Mouse (Mus musculus) heart, embryonic 10.5 days (tissue): ENCODE data around the gene Gabrb1. TPM values are rescaled to one million over a fixed set of nuclear protein-coding genes. Genes with fewer than 3 reads are reported as not detected.
"Not testable (repeated sequence)": the region's sequence is repeated elsewhere in the genome, so short reads cannot be mapped to it uniquely, and the experiment has no call there.

Experiments used
- DNase-seq: peaks from one replicate; pipeline ENCODE4 v3.0.0-alpha.2; 2017; ENCODE audit warnings: low spot score
- H3K27ac ChIP-seq: fragments of 300-500 bp; sonication (generic); 2 replicates; pipeline ENCODE4 v1.5.1; 2016; ENCODE audit warnings: mild to moderate bottlenecking
- H3K27me3 ChIP-seq: fragments of 300-500 bp; sonication (generic); 2 replicates; pipeline ENCODE4 v1.6.1; 2016; ENCODE audit warnings: mild to moderate bottlenecking; ENCODE audit not compliant: poor library complexity, insufficient read depth, severe bottlenecking
- H3K36me3 ChIP-seq: fragments of 300-500 bp; sonication (generic); 2 replicates; pipeline ENCODE4 v1.6.1; 2016; ENCODE audit warnings: mild to moderate bottlenecking, moderate library complexity
- H3K4me1 ChIP-seq: fragments of 300-500 bp; sonication (generic); 2 replicates; pipeline ENCODE4 v1.6.1; 2016; ENCODE audit warnings: mild to moderate bottlenecking
- H3K4me3 ChIP-seq: fragments of 300-500 bp; sonication (generic); 2 replicates; pipeline ENCODE4 v1.5.1; 2016; ENCODE audit warnings: mild to moderate bottlenecking, moderate library complexity
- H3K9me3 ChIP-seq: fragments of 300-500 bp; sonication (generic); 2 replicates; pipeline ENCODE4 v1.6.1; 2016; ENCODE audit warnings: mild to moderate bottlenecking, moderate library complexity
- WGBS: fragments of 180-500 bp; shearing (Covaris S2); methylation state at CpG from one replicate; pipeline ENCODE4 v1.1.7; 2016; 5-methylcytosine and 5-hydroxymethylcytosine counted together
- polyA plus RNA-seq: library from polyadenylated mRNA; unstranded; fragments of >200 nt; fragmentation: Nextera tagmentation; extraction: Ambion mirVana; gene quantifications from 2 replicates; pipeline ENCODE4 v1.2.1, GENCODE M21; 2016

Gabrb1 gene
- polyA plus RNA-seq, 1 experiment from 2014 or later, result 0.92 TPM

- no peaks in the 10 kb centered on the region for H3K36me3 ChIP-seq
- H3K27me3 ChIP-seq, result no peaks in the 10 kb centered on the region
- DNase-seq, result no peak
- H3K4me1 ChIP-seq, result no peaks in the 10 kb centered on the region
- WGBS, result 86% methylated on average over 4 of the region's 4 CpGs
- no peaks in the 10 kb centered on the region for H3K9me3 ChIP-seq
- H3K27ac ChIP-seq, result no peak overlapping the region
- no peak overlapping the region for H3K4me3 ChIP-seq
Observed at GRCm38 (mm10) chr5:71976133-71976532, 318.2 kb downstream of the Gabrb1 start.

GRCm38 (mm10) chr5:71976571-71977061 lies 318.7 kb downstream of the Gabrb1 start:
- Histone ChIP-seq H3K4me1 (no peaks in the 10 kb centered on the region), H3K4me3 (no peak overlapping the region), H3K36me3 (no peaks in the 10 kb centered on the region), H3K9me3 (no peaks in the 10 kb centered on the region), H3K27me3 (no peaks in the 10 kb centered on the region), H3K27ac (no peak overlapping the region)
- WGBS, result 68% methylated on average over 5 of the region's 5 CpGs
- no peak for DNase-seq

- H3K4me3 ChIP-seq, result no peak overlapping the region
- no peaks in the 10 kb centered on the region for H3K9me3 ChIP-seq
- H3K27me3 ChIP-seq, result no peaks in the 10 kb centered on the region
- H3K27ac ChIP-seq, result no peak overlapping the region
- WGBS, result 56% methylated on average over 1 of the region's 1 CpGs
- H3K36me3 ChIP-seq, result no peaks in the 10 kb centered on the region
- no peak for DNase-seq
- no peaks in the 10 kb centered on the region for H3K4me1 ChIP-seq
Observed at GRCm38 (mm10) chr5:71986561-71986960, 328.6 kb downstream of the Gabrb1 start.

- Histone ChIP-seq H3K9me3 (no peaks in the 10 kb centered on the region), H3K4me3 (no peak overlapping the region), H3K36me3 (no peaks in the 10 kb centered on the region), H3K27me3 (no peaks in the 10 kb centered on the region), H3K4me1 (no peaks in the 10 kb centered on the region), H3K27ac (no peak overlapping the region)
- DNase-seq, result no peak
- WGBS, result 74% methylated on average over 5 of the region's 5 CpGs
Observed at GRCm38 (mm10) chr5:71986983-71987398, 329.1 kb downstream of the Gabrb1 start.

- whole genome bisulfite sequencing, result 78% methylated on average over 4 of the region's 4 CpGs
- no peak for DNase-seq
- Histone ChIP-seq H3K27ac (no peak overlapping the region), H3K9me3 (no peaks in the 10 kb centered on the region), H3K4me1 (no peaks in the 10 kb centered on the region), H3K27me3 (no peaks in the 10 kb centered on the region), H3K36me3 (no peaks in the 10 kb centered on the region), H3K4me3 (no peak overlapping the region)
Observed at GRCm38 (mm10) chr5:71999466-71999865, 341.6 kb downstream of the Gabrb1 start.

- 79% methylated on average over 3 of the region's 3 CpGs for WGBS
- no peak for DNase-seq
- H3K4me1 ChIP-seq, result no peaks in the 10 kb centered on the region
- no peaks in the 10 kb centered on the region for H3K27me3 ChIP-seq
- no peak overlapping the region for H3K27ac ChIP-seq
- H3K4me3 ChIP-seq, result no peak overlapping the region
- no peaks in the 10 kb centered on the region for H3K36me3 ChIP-seq
- no peaks in the 10 kb centered on the region for H3K9me3 ChIP-seq
Observed at GRCm38 (mm10) chr5:72003811-72004435, 346.0 kb downstream of the Gabrb1 start.

DNA sequence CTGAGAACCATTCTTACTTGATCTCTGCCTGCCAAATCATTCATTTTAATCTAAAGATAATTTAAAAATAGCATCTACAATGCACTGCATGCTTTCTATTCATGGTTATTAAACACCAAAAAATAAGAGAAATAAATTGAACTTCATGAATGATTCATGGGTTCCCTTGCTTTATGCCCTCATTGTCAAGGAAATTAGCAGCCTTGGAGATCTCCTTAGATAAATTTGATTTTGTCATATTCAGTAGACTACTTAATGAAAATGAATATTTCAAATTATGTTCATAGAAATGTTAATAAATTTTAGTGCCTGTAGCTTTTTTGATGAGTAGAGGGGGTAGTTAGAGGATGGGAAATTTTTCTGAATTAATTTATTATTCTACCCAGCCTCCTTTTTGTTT lies 379.0 kb downstream of the Gabrb1 start:
- no peak overlapping the region for H3K4me3 ChIP-seq

GRCm38 (mm10) chr5:72043226-72044151 lies 385.6 kb downstream of the Gabrb1 start:
- no peaks in the 10 kb centered on the region for H3K36me3 ChIP-seq
- no peak for DNase-seq
- H3K9me3 ChIP-seq, result no peaks in the 10 kb centered on the region
- H3K4me1 ChIP-seq, result no peaks in the 10 kb centered on the region
- 71% methylated on average over 12 of the region's 12 CpGs for WGBS
- H3K4me3 ChIP-seq, result no peak overlapping the region
- H3K27me3 ChIP-seq, result no peaks in the 10 kb centered on the region
- H3K27ac ChIP-seq, result no peak overlapping the region

More for the DNA sequence above, 379.0 kb downstream of the Gabrb1 start:
- no peaks in the 10 kb centered on the region for H3K9me3 ChIP-seq
- no peaks in the 10 kb centered on the region for H3K4me1 ChIP-seq
- H3K36me3 ChIP-seq, result no peaks in the 10 kb centered on the region
- no peak overlapping the region for H3K27ac ChIP-seq
- DNase-seq, result no peak
- H3K27me3 ChIP-seq, result no peaks in the 10 kb centered on the region

DNA sequence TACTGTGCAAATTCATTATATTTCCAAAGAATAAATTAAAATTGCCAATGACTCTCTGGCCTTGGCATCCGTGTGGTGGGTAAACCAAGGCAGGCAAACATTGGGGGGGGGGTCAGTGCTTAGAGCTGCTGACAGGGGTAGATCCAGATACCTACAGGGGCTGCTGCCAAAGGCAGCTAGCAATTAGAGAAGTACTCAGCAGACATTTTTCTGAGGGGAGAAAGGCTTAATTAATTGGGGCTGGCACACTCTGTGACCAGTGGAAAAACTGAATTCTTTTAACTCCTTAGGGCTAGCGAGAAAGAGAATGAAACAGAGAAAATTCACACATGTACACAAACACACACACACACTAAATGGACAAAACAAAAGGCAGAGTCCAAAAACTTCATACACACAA lies 388.3 kb downstream of the Gabrb1 start:
- H3K27ac ChIP-seq, result no peak overlapping the region
- DNase-seq, result no peak
- H3K4me1 ChIP-seq, result no peaks in the 10 kb centered on the region
- H3K36me3 ChIP-seq, result no peaks in the 10 kb centered on the region
- 79% methylated on average over 2 of the region's 2 CpGs for WGBS
- no peaks in the 10 kb centered on the region for H3K27me3 ChIP-seq
- H3K9me3 ChIP-seq, result no peaks in the 10 kb centered on the region
- no peak overlapping the region for H3K4me3 ChIP-seq

GRCm38 (mm10) chr5:72064079-72064478 lies 406.2 kb downstream of the Gabrb1 start:
- no peak overlapping the region for H3K27ac ChIP-seq
- no peaks in the 10 kb centered on the region for H3K9me3 ChIP-seq
- no peaks in the 10 kb centered on the region for H3K27me3 ChIP-seq
- 60% methylated on average over 1 of the region's 1 CpGs for WGBS
- no peak for DNase-seq
- H3K36me3 ChIP-seq, result no peaks in the 10 kb centered on the region
- H3K4me1 ChIP-seq, result no peaks in the 10 kb centered on the region
- no peak overlapping the region for H3K4me3 ChIP-seq

GRCm38 (mm10) chr5:72068826-72069225 lies 410.9 kb downstream of the Gabrb1 start:
- Histone ChIP-seq H3K27ac (no peak overlapping the region), H3K9me3 (no peaks in the 10 kb centered on the region), H3K36me3 (no peaks in the 10 kb centered on the region), H3K4me3 (no peak overlapping the region), H3K27me3 (no peaks in the 10 kb centered on the region), H3K4me1 (no peaks in the 10 kb centered on the region)
- DNase-seq, result no peak
- WGBS, result 81% methylated on average over 6 of the region's 6 CpGs

- H3K36me3 ChIP-seq, H3K27me3 ChIP-seq, H3K4me3 ChIP-seq, H3K4me1 ChIP-seq, H3K9me3 ChIP-seq, H3K27ac ChIP-seq, DNase-seq: not testable (repeated sequence)
- WGBS, result 86% methylated on average over 7 of the region's 7 CpGs
Observed at GRCm38 (mm10) chr5:72069398-72069797, 411.5 kb downstream of the Gabrb1 start.

DNA sequence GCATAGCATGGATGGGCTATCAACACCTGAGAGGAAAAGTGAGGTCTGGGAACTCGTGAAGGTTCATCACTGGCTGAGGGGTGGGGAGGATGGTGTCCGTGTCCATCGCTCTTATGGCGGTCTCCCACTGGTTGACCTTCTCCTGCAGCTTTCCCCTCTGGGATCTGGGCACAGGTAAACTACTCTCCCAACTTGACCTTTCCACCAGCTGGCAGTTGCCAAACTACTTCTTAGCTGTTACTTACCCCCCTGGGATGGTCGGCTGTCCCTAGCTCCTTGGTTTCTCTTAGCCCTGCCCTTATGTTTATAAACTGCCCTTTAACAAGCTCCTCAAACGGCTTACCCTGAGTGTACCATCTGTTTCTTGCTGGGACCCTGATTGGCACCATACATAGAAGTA lies 418.9 kb downstream of the Gabrb1 start:
- Histone ChIP-seq H3K4me1 (no peaks in the 10 kb centered on the region), H3K27me3 (no peaks in the 10 kb centered on the region), H3K9me3 (no peaks in the 10 kb centered on the region), H3K27ac (no peak overlapping the region), H3K36me3 (no peaks in the 10 kb centered on the region), H3K4me3 (no peak overlapping the region)
- DNase-seq, result no peak
- 93% methylated on average over 6 of the region's 6 CpGs for WGBS
